Comparison of ENCODE assay signal across 8 mouse cellular contexts in the genomic region with DNA sequence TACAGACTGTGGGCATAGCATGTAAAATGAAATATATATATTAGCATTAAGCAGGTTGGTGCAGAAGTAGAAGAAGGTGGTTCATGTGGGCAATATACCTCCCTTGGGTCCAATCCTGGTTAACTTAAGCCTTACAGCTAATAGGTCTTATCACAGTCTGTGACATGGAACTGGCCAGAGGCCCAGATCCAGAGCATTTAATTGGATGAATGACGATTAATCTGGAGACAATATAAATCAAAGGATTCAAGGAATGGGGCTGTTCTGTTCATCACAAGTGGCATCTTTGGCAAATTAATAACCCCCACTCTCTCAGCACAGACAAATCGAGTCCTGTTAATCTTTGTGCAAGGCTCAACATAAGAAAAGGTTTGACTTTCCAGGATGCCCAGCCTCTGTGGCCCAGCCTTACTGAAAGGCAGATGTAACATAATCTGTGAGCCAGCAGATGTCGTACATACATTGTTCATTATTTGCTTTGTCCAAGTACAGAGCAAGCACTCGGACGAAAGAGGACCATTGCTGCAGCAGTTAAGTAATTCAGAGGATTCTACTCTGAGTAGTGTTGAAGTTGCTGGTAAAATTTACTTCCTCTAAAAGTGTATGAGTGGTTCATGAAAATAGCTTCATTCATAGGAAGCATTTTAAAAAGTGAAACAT.
DNase-seq lines count a peak whose midpoint lies in the region; ATAC-seq and TF ChIP-seq lines count a peak whose summit lies in the region.

No protein-coding gene starts in this region.

- H3K4me2 ChIP-seq in kidney, embryonic 14.5 days (replicated peaks; ENCODE audit: low read depth, low read length) = no peak overlapping the region

- no peak overlapping the region for H3K9ac ChIP-seq in kidney, embryonic 14.5 days (ENCODE audit: low read depth, low read length)

- H3K9me3 ChIP-seq in kidney, embryonic 14.5 days (ENCODE audit: control insufficient read depth, low read length) = no peaks in the 10 kb centered on the region

- POLR2A ChIA-PET in Patski (lab: Charles Lee) = no interaction called here

- WGBS in kidney, embryonic 14.5 days = 47% methylated on average over 5 of the region's 5 CpGs

- DNase-seq in kidney, adult 18-20 months = no peak
- DNase-seq in Patski (ENCODE audit: low read depth, low spot score) = no peak
- peak; percentile 40 for DNase-seq in embryo, embryonic 10.5 days (ENCODE audit: low spot score)
- peak; percentile 18 for DNase-seq in kidney, postnatal 14 days
- peak; percentile 23 to 25 for DNase-seq in right cerebral cortex, postnatal 10 days (ENCODE audit: low spot score in 2 of 2)
- no peak for DNase-seq in spleen, postnatal 10 days (ENCODE audit: low spot score in 2 of 2)

- H3K27me3 ChIP-seq in kidney, embryonic 14.5 days (ENCODE audit: control insufficient read depth, insufficient read depth, low read length) = no peaks in the 10 kb centered on the region
- no peaks in the 10 kb centered on the region for H3K27me3 ChIP-seq in Patski

- TF ChIP-seq CTCF in Patski (IDR thresholded peaks at IDR 0.05) = peak; percentile 20

- H3K4me1 ChIP-seq in kidney, embryonic 14.5 days (ENCODE audit: control insufficient read depth, insufficient read depth, low read length) = no peaks in the 10 kb centered on the region

- CTCF ChIA-PET in Patski (lab: Charles Lee) = no interaction called here

- no peak overlapping the region for H3K27ac ChIP-seq in kidney, embryonic 14.5 days (ENCODE audit: low read depth, low read length)

- in situ Hi-C loops in Patski (cut with MboI; ENCODE audit: low pct_unique_long_range_greater_than_20kb) = no loop called here

- H3K4me3 ChIP-seq in kidney, embryonic 14.5 days (ENCODE audit: low read length) = no peak overlapping the region

- H3K36me3 ChIP-seq in kidney, embryonic 14.5 days (ENCODE audit: control insufficient read depth, insufficient read depth, low read length) = no peaks in the 10 kb centered on the region

- ATAC-seq in kidney, embryonic 14.5 days (ENCODE audit: low FRiP score, low TSS enrichment) = peak; percentile 75; the same call in 1 of the 2 replicates
- ATAC-seq in Patski = no peak
- no peak for ATAC-seq in megakaryocyte, adult 5-6 weeks (ENCODE audit: poor library complexity, severe bottlenecking)

Comparison
In these comparisons a context has a peak if more than half of its experiments do, and no peak if none do; other contexts are left out.
1. DNase-seq: peak in embryo, embryonic 10.5 days (single experiment), kidney, postnatal 14 days (single experiment) and right cerebral cortex, postnatal 10 days (2 of 2); none in kidney, adult 18-20 months (single experiment), Patski (single experiment) and spleen, postnatal 10 days (0 of 2).